Mouse (Mus musculus) E14TG2a.4 (cell line): ENCODE data around the gene Scrn3.
A peak's percentile ranks its signal among the peaks of the same experiment; 100 is the strongest.

Source experiments
- H3K27me3 ChIP-seq: 2 replicates; pipeline ENCODE4 v1.6.1; 2014; ENCODE audit warnings: low read length, control low read depth; ENCODE audit not compliant: insufficient read depth
- H3K36me3 ChIP-seq: 2 replicates; pipeline ENCODE4 v1.6.1; 2014; ENCODE audit warnings: low read length, control low read depth; ENCODE audit not compliant: insufficient read depth
- H3K4me1 ChIP-seq: replicated peaks from 2 replicates; pipeline ENCODE4 v1.6.1; 2014; ENCODE audit warnings: low read depth, low read length, control low read depth
- H3K4me3 ChIP-seq: replicated peaks from 2 replicates; pipeline ENCODE4 v1.5.1; 2014; ENCODE audit warnings: mild to moderate bottlenecking, low read length
- H3K9me3 ChIP-seq: 2 replicates; pipeline ENCODE4 v1.6.1; 2014; ENCODE audit warnings: low read length, control low read depth
- CTCF ChIP-seq: conservative IDR thresholded peaks from 2 replicates; pipeline ENCODE4 v1.5.1; 2014; ENCODE audit warnings: low read length
- NANOG ChIP-seq: IDR thresholded peaks from 2 replicates; pipeline ENCODE4 v1.6.1; 2014; ENCODE audit warnings: borderline replicate concordance, low read length, mixed read lengths
- POU5F1 ChIP-seq: IDR thresholded peaks from 2 replicates; pipeline ENCODE4 v1.6.1; 2014; ENCODE audit warnings: low read length, borderline replicate concordance

Scrn3 gene

GRCm38 (mm10) chr2:73312152-73313116, at the start of gene Scrn3, which contains the start of gene Cir1:
TSS of gene Scrn3 (plus strand) at chr2:73312601.
TSS of gene Cir1 (minus strand) at chr2:73312701.
- TF ChIP-seq NANOG (no peak), CTCF (no peak), POU5F1 (no peak)
- Histone ChIP-seq H3K9me3 (no peaks in the 10 kb centered on the region), H3K36me3 (peaks cover 36% of the 10 kb centered on the region), H3K4me1 (peaks cover 27% of the 10 kb centered on the region), H3K27me3 (no peaks in the 10 kb centered on the region), H3K4me3 (peak within 1 kb of the TSS; percentile 100)

- TF ChIP-seq CTCF (no peak), NANOG (no peak), POU5F1 (no peak)
- peaks cover 5% of the 10 kb centered on the region for H3K9me3 ChIP-seq
- H3K4me1 ChIP-seq = peaks cover 28% of the 10 kb centered on the region
- peaks cover 76% of the 10 kb centered on the region for H3K27me3 ChIP-seq
- peak overlapping the region; percentile 77 for H3K4me3 ChIP-seq
- H3K36me3 ChIP-seq = no peaks in the 10 kb centered on the region
Observed at GRCm38 (mm10) chr2:73263172-73263765, 49.1 kb upstream of the Scrn3 start.

- Histone ChIP-seq H3K27me3 (peaks cover 76% of the 10 kb centered on the region), H3K9me3 (peaks cover 5% of the 10 kb centered on the region), H3K4me3 (peak overlapping the region; percentile 77), H3K36me3 (no peaks in the 10 kb centered on the region), H3K4me1 (peaks cover 28% of the 10 kb centered on the region)
- TF ChIP-seq CTCF = no peak
- TF ChIP-seq NANOG = no peak
Observed at GRCm38 (mm10) chr2:73263794-73264610, 48.4 kb upstream of the Scrn3 start.

- Histone ChIP-seq H3K4me3 (peak overlapping the region; percentile 77), H3K36me3 (no peaks in the 10 kb centered on the region), H3K27me3 (peaks cover 81% of the 10 kb centered on the region), H3K9me3 (peaks cover 5% of the 10 kb centered on the region), H3K4me1 (peaks cover 30% of the 10 kb centered on the region)
- TF ChIP-seq POU5F1 (no peak), NANOG (no peak), CTCF (no peak)
Observed at GRCm38 (mm10) chr2:73264611-73265195, 47.7 kb upstream of the Scrn3 start.

- no peaks in the 10 kb centered on the region for H3K36me3 ChIP-seq
- H3K4me1 ChIP-seq = peaks cover 43% of the 10 kb centered on the region
- no peak overlapping the region for H3K4me3 ChIP-seq
- H3K27me3 ChIP-seq = peaks cover 92% of the 10 kb centered on the region
- TF ChIP-seq NANOG (no peak), POU5F1 (no peak), CTCF (no peak)
- H3K9me3 ChIP-seq = peaks cover 2% of the 10 kb centered on the region
Observed at GRCm38 (mm10) chr2:73266011-73266410, 46.4 kb upstream of the Scrn3 start.

- TF ChIP-seq CTCF = no peak
- TF ChIP-seq POU5F1 = no peak
- no peak for TF ChIP-seq NANOG
- no peaks in the 10 kb centered on the region for H3K9me3 ChIP-seq
- H3K4me3 ChIP-seq = no peak overlapping the region
- no peaks in the 10 kb centered on the region for H3K36me3 ChIP-seq
- peaks cover 94% of the 10 kb centered on the region for H3K27me3 ChIP-seq
- H3K4me1 ChIP-seq = peaks cover 48% of the 10 kb centered on the region
Observed at GRCm38 (mm10) chr2:73266623-73267022, 45.8 kb upstream of the Scrn3 start.

- H3K27me3 ChIP-seq = peaks cover 94% of the 10 kb centered on the region
- no peaks in the 10 kb centered on the region for H3K9me3 ChIP-seq
- H3K4me1 ChIP-seq = peaks cover 52% of the 10 kb centered on the region
- H3K4me3 ChIP-seq = no peak overlapping the region
- no peaks in the 10 kb centered on the region for H3K36me3 ChIP-seq
- TF ChIP-seq NANOG (no peak), CTCF (no peak), POU5F1 (no peak)
Observed at GRCm38 (mm10) chr2:73267231-73267630, 45.2 kb upstream of the Scrn3 start.

GRCm38 (mm10) chr2:73267818-73268217, 44.6 kb upstream of the Scrn3 start:
- H3K36me3 ChIP-seq = no peaks in the 10 kb centered on the region
- no peaks in the 10 kb centered on the region for H3K9me3 ChIP-seq
- H3K4me3 ChIP-seq = no peak overlapping the region
- H3K4me1 ChIP-seq = peaks cover 54% of the 10 kb centered on the region
- peaks cover 94% of the 10 kb centered on the region for H3K27me3 ChIP-seq
- TF ChIP-seq NANOG = no peak
- no peak for TF ChIP-seq CTCF
- TF ChIP-seq POU5F1 = no peak
